In the genomic region with DNA sequence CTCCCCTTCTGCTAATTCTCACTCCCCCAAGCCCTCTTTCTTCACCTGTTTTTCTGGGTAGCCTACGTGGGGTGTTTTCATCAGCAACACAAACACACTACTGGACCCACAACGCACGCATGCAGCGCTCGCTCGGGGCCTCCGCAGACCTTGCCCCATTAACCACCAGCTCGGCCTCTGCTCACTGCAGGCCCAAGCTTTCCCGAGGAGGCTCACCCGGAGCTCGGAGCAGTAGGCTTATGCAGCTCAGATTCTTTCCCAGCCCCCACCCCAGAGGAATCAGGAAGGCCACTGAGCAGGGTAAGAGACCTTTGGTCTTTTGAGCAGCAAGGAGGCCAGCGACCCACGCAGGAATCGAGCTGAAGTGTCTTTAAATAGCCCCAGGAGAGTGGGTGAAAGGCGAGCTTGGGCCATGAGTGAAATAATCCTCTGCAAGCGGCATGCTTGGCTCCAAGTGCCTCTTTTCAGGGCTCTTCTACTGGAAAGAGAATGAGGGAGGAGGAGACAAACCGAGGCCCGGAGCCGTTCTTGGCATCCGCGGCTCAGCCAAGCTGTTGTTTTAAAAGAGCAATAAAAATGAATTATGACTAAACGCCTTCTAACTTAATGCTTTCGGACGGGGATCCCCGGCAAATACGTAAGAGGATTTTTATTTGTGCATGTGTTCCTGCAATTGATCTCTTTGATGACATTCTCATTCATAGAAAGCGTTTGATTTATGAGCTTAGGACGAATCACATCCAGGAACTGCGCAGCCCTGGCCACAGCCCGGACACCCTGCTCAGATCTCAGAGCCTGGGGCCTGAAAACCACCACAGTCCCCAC, we compare ENCODE assay signal across 9 mouse cellular contexts. TPM values are rescaled to one million over a fixed set of nuclear protein-coding genes. Genes with fewer than 3 reads are reported as not detected.
DNase-seq lines count a peak whose midpoint lies in the region; ATAC-seq and TF ChIP-seq lines count a peak whose summit lies in the region.
"Had no signal": no experiment of that assay in that cellular context is flagged by ENCODE, and none has a peak within 500 bp of the region (broad histone marks: within the 10 kb centered on the region; RNA-seq: fewer than 3 reads in every experiment).

No protein-coding gene starts in this region.

- ATAC-seq in hindbrain, embryonic 15.5 days (ENCODE audit: low FRiP score, low read depth) = no peak
- ATAC-seq in liver, embryonic 12.5 days = no peak
- peak; percentile 27; the same call in 1 of the 2 replicates for ATAC-seq in stomach, postnatal 0 days (ENCODE audit: low FRiP score, low TSS enrichment)

- H3K27me3 ChIP-seq in hindbrain, embryonic 15.5 days = peaks cover 23% of the 10 kb centered on the region
- H3K27me3 ChIP-seq in liver, embryonic 12.5 days (replicated peaks) = peaks cover 98% of the 10 kb centered on the region
- no peaks in the 10 kb centered on the region; the same call in 1 of the 2 replicates for H3K27me3 ChIP-seq in stomach, postnatal 0 days (ENCODE audit: control insufficient read depth, insufficient read depth, low read length)

- peak; percentile 75 for DNase-seq in adrenal gland, adult 2 months
- DNase-seq in adrenal gland, postnatal 4 days (ENCODE audit: low spot score in 2 of 2) = no peak
- DNase-seq in adrenal gland, postnatal 25 days = peak; percentile 52
- DNase-seq in stomach, postnatal 0 days (ENCODE audit: low spot score) = no peak
- no peak for DNase-seq in thymus, postnatal 14 days
- DNase-seq in frontal cortex, postnatal 25 days (ENCODE audit: low spot score in 2 of 2) = no peak

- 2% methylated on average over 30 of the region's 30 CpGs for WGBS in hindbrain, embryonic 15.5 days
- 14% methylated on average over 30 of the region's 30 CpGs for WGBS in liver, embryonic 12.5 days (ENCODE audit: insufficient replicate concordance)
- 8% methylated on average over 30 of the region's 30 CpGs for WGBS in stomach, postnatal 0 days

- peak overlapping the region; percentile 97 for H3K4me2 ChIP-seq in hindbrain, embryonic 15.5 days
- peak overlapping the region; percentile 78 for H3K4me2 ChIP-seq in liver, embryonic 12.5 days
- H3K4me2 ChIP-seq in stomach, postnatal 0 days (replicated peaks; ENCODE audit: low read depth) = peak overlapping the region; percentile 91

- no peak for TF ChIP-seq EP300 in stomach, postnatal 0 days (optimal IDR thresholded peaks at IDR 0.05)

- H3K9ac ChIP-seq in hindbrain, embryonic 15.5 days = peak overlapping the region; percentile 67
- H3K9ac ChIP-seq in liver, embryonic 12.5 days = peak overlapping the region; percentile 31; the same call in 1 of the 2 replicates
- H3K9ac ChIP-seq in stomach, postnatal 0 days (ENCODE audit: low read length) = peak overlapping the region; percentile 39

- H3K27ac ChIP-seq in hindbrain, embryonic 15.5 days (replicated peaks) = peak overlapping the region; percentile 89
- peak overlapping the region; percentile 64 for H3K27ac ChIP-seq in liver, embryonic 12.5 days
- H3K27ac ChIP-seq in stomach, postnatal 0 days (replicated peaks) = peak overlapping the region; percentile 79

- no peak for TF ChIP-seq CTCF in stomach, postnatal 0 days (IDR thresholded peaks at IDR 0.05; ENCODE audit: low read depth)

- H3K36me3 ChIP-seq in hindbrain, embryonic 15.5 days = no peaks in the 10 kb centered on the region
- no peaks in the 10 kb centered on the region for H3K36me3 ChIP-seq in liver, embryonic 12.5 days
- no peaks in the 10 kb centered on the region for H3K36me3 ChIP-seq in stomach, postnatal 0 days (ENCODE audit: control insufficient read depth, insufficient read depth, low read length)

- H3K4me3 ChIP-seq in hindbrain, embryonic 15.5 days = peak overlapping the region; percentile 87
- H3K4me3 ChIP-seq in liver, embryonic 12.5 days = peak overlapping the region; percentile 61
- peak overlapping the region; percentile 70 for H3K4me3 ChIP-seq in stomach, postnatal 0 days (ENCODE audit: low read depth, low read length)

- no peaks in the 10 kb centered on the region for H3K9me3 ChIP-seq in hindbrain, embryonic 15.5 days
- no peaks in the 10 kb centered on the region for H3K9me3 ChIP-seq in liver, embryonic 12.5 days (replicated peaks)
- H3K9me3 ChIP-seq in stomach, postnatal 0 days (ENCODE audit: control insufficient read depth, low read length) = no peaks in the 10 kb centered on the region

- H3K4me1 ChIP-seq in hindbrain, embryonic 15.5 days (replicated peaks) = peaks cover 31% of the 10 kb centered on the region
- peaks cover 8% of the 10 kb centered on the region for H3K4me1 ChIP-seq in liver, embryonic 12.5 days
- H3K4me1 ChIP-seq in stomach, postnatal 0 days (replicated peaks; ENCODE audit: control insufficient read depth, insufficient read depth) = no peaks in the 10 kb centered on the region

RNA-seq across cellular contexts. Expression of gene Hoxa1, which starts 2.6 kb away (rescaled TPM):
- total RNA-seq in adrenal gland, adult 2 months (2021) = under 1 TPM; 0.52 to 0.86 TPM
- polyA plus RNA-seq in adrenal gland, adult 2 months (2012; rRNA removed) = 0.47 and 0.68 TPM in 2 replicates
- 1 to 10 TPM; 1.2 to 1.4 TPM for total RNA-seq in adrenal gland, postnatal 4 days (2021)
- 0.76 TPM in 1 of 2 replicates, not detected in the other for total RNA-seq in adrenal gland, postnatal 25 days (2021)
- 1.3 and 1.8 TPM in 2 replicates for polyA plus RNA-seq in hindbrain, embryonic 15.5 days (2015; fragmentation: Nextera tagmentation; extraction: Ambion mirVana)
- polyA plus RNA-seq in liver, embryonic 12.5 days (2016; fragmentation: Nextera tagmentation; extraction: Ambion mirVana) = 1.0 and 1.1 TPM in 2 replicates
- polyA plus RNA-seq in stomach, postnatal 0 days (2015; fragmentation: Nextera tagmentation; extraction: Ambion mirVana) = 0.35 and 0.56 TPM in 2 replicates
- total RNA-seq: common myeloid progenitor, adult 5-6 weeks had no signal

RNA-seq across cellular contexts. Expression of gene Hoxa2, which starts 3.9 kb away (rescaled TPM):
- total RNA-seq in adrenal gland, adult 2 months (2021) = 1 to 10 TPM; 1.5 to 2.6 TPM
- polyA plus RNA-seq in adrenal gland, adult 2 months (2012; rRNA removed) = 1.1 and 1.7 TPM in 2 replicates
- total RNA-seq in adrenal gland, postnatal 4 days (2021) = 1 to 10 TPM; 5.3 to 6.2 TPM
- 2.5 and 2.8 TPM in 2 replicates for total RNA-seq in adrenal gland, postnatal 25 days (2021)
- polyA plus RNA-seq in hindbrain, embryonic 15.5 days (2015; fragmentation: Nextera tagmentation; extraction: Ambion mirVana) = 22.4 and 26.8 TPM in 2 replicates
- polyA plus RNA-seq in liver, embryonic 12.5 days (2016; fragmentation: Nextera tagmentation; extraction: Ambion mirVana) = 1.4 TPM in 2 replicates
- polyA plus RNA-seq in stomach, postnatal 0 days (2015; fragmentation: Nextera tagmentation; extraction: Ambion mirVana) = 5.1 and 5.3 TPM in 2 replicates
- total RNA-seq: common myeloid progenitor, adult 5-6 weeks had no signal

RNA-seq across cellular contexts. Expression of gene 5730596B20Rik, which starts 16.6 kb away (rescaled TPM):
- under 1 TPM; 0.35 to 0.41 TPM for total RNA-seq in adrenal gland, adult 2 months (2021)
- polyA plus RNA-seq in adrenal gland, adult 2 months (2012; rRNA removed) = 0.02 and 0.04 TPM in 2 replicates
- 1 to 10 TPM; 1.0 to 1.6 TPM for total RNA-seq in adrenal gland, postnatal 4 days (2021)
- total RNA-seq in adrenal gland, postnatal 25 days (2021) = 0.29 and 0.55 TPM in 2 replicates
- polyA plus RNA-seq in hindbrain, embryonic 15.5 days (2015; fragmentation: Nextera tagmentation; extraction: Ambion mirVana) = 4.0 and 4.3 TPM in 2 replicates
- 0.29 TPM in 2 replicates for polyA plus RNA-seq in liver, embryonic 12.5 days (2016; fragmentation: Nextera tagmentation; extraction: Ambion mirVana)
- 0.90 and 0.99 TPM in 2 replicates for polyA plus RNA-seq in stomach, postnatal 0 days (2015; fragmentation: Nextera tagmentation; extraction: Ambion mirVana)
- total RNA-seq: common myeloid progenitor, adult 5-6 weeks had no signal

RNA-seq across cellular contexts. Expression of gene Hoxa4, which starts 30.8 kb away (rescaled TPM):
- 1 to 10 TPM; 2.2 to 6.3 TPM for total RNA-seq in adrenal gland, adult 2 months (2021)
- 0.99 and 4.0 TPM in 2 replicates for polyA plus RNA-seq in adrenal gland, adult 2 months (2012; rRNA removed)
- total RNA-seq in adrenal gland, postnatal 4 days (2021) = 1 to 10 TPM; 6.5 to 7.3 TPM
- 3.7 and 3.8 TPM in 2 replicates for total RNA-seq in adrenal gland, postnatal 25 days (2021)
- polyA plus RNA-seq in hindbrain, embryonic 15.5 days (2015; fragmentation: Nextera tagmentation; extraction: Ambion mirVana) = 10.6 and 12.2 TPM in 2 replicates
- polyA plus RNA-seq in liver, embryonic 12.5 days (2016; fragmentation: Nextera tagmentation; extraction: Ambion mirVana) = 0.79 and 0.92 TPM in 2 replicates
- 2.5 and 2.6 TPM in 2 replicates for polyA plus RNA-seq in stomach, postnatal 0 days (2015; fragmentation: Nextera tagmentation; extraction: Ambion mirVana)

RNA-seq across cellular contexts. Expression of gene Hoxa5, which starts 43.7 kb away (rescaled TPM):
- total RNA-seq in adrenal gland, adult 2 months (2021) = 10 to 100 TPM; 13.6 to 22.8 TPM
- polyA plus RNA-seq in adrenal gland, adult 2 months (2012; rRNA removed) = 12.9 and 16.3 TPM in 2 replicates
- total RNA-seq in adrenal gland, postnatal 4 days (2021) = 10 to 100 TPM; 25.9 TPM
- total RNA-seq in adrenal gland, postnatal 25 days (2021) = 12.8 and 15.0 TPM in 2 replicates
- polyA plus RNA-seq in hindbrain, embryonic 15.5 days (2015; fragmentation: Nextera tagmentation; extraction: Ambion mirVana) = 105 and 115 TPM in 2 replicates
- polyA plus RNA-seq in liver, embryonic 12.5 days (2016; fragmentation: Nextera tagmentation; extraction: Ambion mirVana) = 2.1 and 3.1 TPM in 2 replicates
- polyA plus RNA-seq in stomach, postnatal 0 days (2015; fragmentation: Nextera tagmentation; extraction: Ambion mirVana) = 8.4 and 8.9 TPM in 2 replicates

Comparison
In these comparisons a context has a peak if more than half of its experiments do, and no peak if none do; other contexts are left out.
1. DNase-seq: peak in adrenal gland, adult 2 months (single experiment) and adrenal gland, postnatal 25 days (single experiment); none in adrenal gland, postnatal 4 days (0 of 2), stomach, postnatal 0 days (single experiment), thymus, postnatal 14 days (single experiment) and frontal cortex, postnatal 25 days (0 of 2).
2. Peak in every context shown above with its lines, with median percentiles within 50 percentile points of each other: H3K27ac ChIP-seq, H3K4me2 ChIP-seq, H3K4me3 ChIP-seq and H3K9ac ChIP-seq.